Mouse (Mus musculus): ENCODE results near the gene 1700020A23Rik. TPM values are rescaled to one million over a fixed set of nuclear protein-coding genes. Genes with fewer than 3 reads are reported as not detected.

Gene 1700020A23Rik
- polyA plus RNA-seq, 2 experiments: not detected

- Histone ChIP-seq H3K4me3 (replicated peaks; ENCODE audit: low read length) (no peak overlapping the region), H3K27ac (replicated peaks; ENCODE audit: low read depth, low read length) (peak overlapping the region; percentile 11), H3K4me1 (ENCODE audit: control insufficient read depth, insufficient read depth, low read length) (peaks cover 31% of the 10 kb centered on the region), H3K27me3 (ENCODE audit: control insufficient read depth, insufficient read depth, low read length) (no peaks in the 10 kb centered on the region), H3K9ac (ENCODE audit: low read depth, low read length, severe bottlenecking) (no peak overlapping the region), H3K4me2 (replicated peaks; ENCODE audit: low read depth, low read length, severe bottlenecking) (no peak overlapping the region), H3K36me3 (ENCODE audit: control insufficient read depth, insufficient read depth, low read length) (0 out of 2 replicates have a peak, but pooled peaks cover 5% of the 10 kb centered on the region), H3K9me3 (ENCODE audit: control insufficient read depth, low read length) (no peaks in the 10 kb centered on the region)
- 34% methylated on average over 16 of the region's 16 CpGs for WGBS
- ATAC-seq (ENCODE audit: low FRiP score, low read depth): peak; percentile 72
- DNase-seq (ENCODE audit: low spot score): peak; percentile 87
- TF ChIP-seq POLR2A (IDR thresholded peaks at IDR 0.05; ENCODE audit: borderline replicate concordance, extremely low read depth, insufficient read depth, insufficient read length): no peak
Observed at GRCm38 (mm10) chr2:130411558-130412495, 6.8 kb downstream of the 1700020A23Rik start.

- ATAC-seq (ENCODE audit: low FRiP score, low read depth) (no peak), DNase-seq (ENCODE audit: low spot score) (no peak)
- no peaks in the 10 kb centered on the region for H3K27me3 ChIP-seq (ENCODE audit: control insufficient read depth, insufficient read depth, low read length)
- no peak for TF ChIP-seq POLR2A (IDR thresholded peaks at IDR 0.05; ENCODE audit: borderline replicate concordance, extremely low read depth, insufficient read depth, insufficient read length)
- peaks cover 27% of the 10 kb centered on the region for H3K4me1 ChIP-seq (ENCODE audit: control insufficient read depth, insufficient read depth, low read length)
- no peak overlapping the region for H3K4me3 ChIP-seq (replicated peaks; ENCODE audit: low read length)
- H3K36me3 ChIP-seq (ENCODE audit: control insufficient read depth, insufficient read depth, low read length): 0 out of 2 replicates have a peak, but pooled peaks cover 5% of the 10 kb centered on the region
- H3K4me2 ChIP-seq (replicated peaks; ENCODE audit: low read depth, low read length, severe bottlenecking): no peak overlapping the region
- no peaks in the 10 kb centered on the region for H3K9me3 ChIP-seq (ENCODE audit: control insufficient read depth, low read length)
- 84% methylated on average over 3 of the region's 3 CpGs for WGBS
- H3K9ac ChIP-seq (ENCODE audit: low read depth, low read length, severe bottlenecking): no peak overlapping the region
- H3K27ac ChIP-seq (replicated peaks; ENCODE audit: low read depth, low read length): no peak overlapping the region
Observed at GRCm38 (mm10) chr2:130412775-130413174, 7.7 kb downstream of the 1700020A23Rik start.

- WGBS: 81% methylated on average over 6 of the region's 6 CpGs
- no peak for TF ChIP-seq POLR2A (IDR thresholded peaks at IDR 0.05; ENCODE audit: borderline replicate concordance, extremely low read depth, insufficient read depth, insufficient read length)
Observed at GRCm38 (mm10) chr2:130414094-130414856, 9.2 kb downstream of the 1700020A23Rik start.

GRCm38 (mm10) chr2:130421781-130422620 is 16.9 kb downstream of the 1700020A23Rik start:
- H3K4me1 ChIP-seq (ENCODE audit: control insufficient read depth, insufficient read depth, low read length): peaks cover 17% of the 10 kb centered on the region
- no peak for DNase-seq (ENCODE audit: low spot score)
- H3K4me2 ChIP-seq (replicated peaks; ENCODE audit: low read depth, low read length, severe bottlenecking): no peak overlapping the region
- H3K27ac ChIP-seq (replicated peaks; ENCODE audit: low read depth, low read length): no peak overlapping the region
- H3K27me3 ChIP-seq (ENCODE audit: control insufficient read depth, insufficient read depth, low read length): no peaks in the 10 kb centered on the region
- no peak for TF ChIP-seq POLR2A (IDR thresholded peaks at IDR 0.05; ENCODE audit: borderline replicate concordance, extremely low read depth, insufficient read depth, insufficient read length)
- no peak overlapping the region for H3K4me3 ChIP-seq (replicated peaks; ENCODE audit: low read length)
- WGBS: 96% methylated on average over 26 of the region's 26 CpGs
- no peak for ATAC-seq (ENCODE audit: low FRiP score, low read depth)
- no peaks in the 10 kb centered on the region for H3K9me3 ChIP-seq (ENCODE audit: control insufficient read depth, low read length)
- H3K9ac ChIP-seq (ENCODE audit: low read depth, low read length, severe bottlenecking): no peak overlapping the region
- H3K36me3 ChIP-seq (ENCODE audit: control insufficient read depth, insufficient read depth, low read length): peaks cover 17% of the 10 kb centered on the region

More at GRCm38 (mm10) chr2:130414094-130414856, 9.2 kb downstream of the 1700020A23Rik start:
- ATAC-seq (ENCODE audit: low FRiP score, low read depth) (no peak), DNase-seq (ENCODE audit: low spot score) (no peak)
- H3K9me3 ChIP-seq (ENCODE audit: control insufficient read depth, low read length): no peaks in the 10 kb centered on the region
- H3K36me3 ChIP-seq (ENCODE audit: control insufficient read depth, insufficient read depth, low read length): peaks cover 14% of the 10 kb centered on the region
- peaks cover 13% of the 10 kb centered on the region for H3K4me1 ChIP-seq (ENCODE audit: control insufficient read depth, insufficient read depth, low read length)
- no peak overlapping the region for H3K27ac ChIP-seq (replicated peaks; ENCODE audit: low read depth, low read length)
- no peaks in the 10 kb centered on the region for H3K27me3 ChIP-seq (ENCODE audit: control insufficient read depth, insufficient read depth, low read length)
- no peak overlapping the region for H3K4me3 ChIP-seq (replicated peaks; ENCODE audit: low read length)
- no peak overlapping the region for H3K9ac ChIP-seq (ENCODE audit: low read depth, low read length, severe bottlenecking)
- H3K4me2 ChIP-seq (replicated peaks; ENCODE audit: low read depth, low read length, severe bottlenecking): no peak overlapping the region
